Mouse (Mus musculus) forebrain, embryonic 14.5 days (tissue): ENCODE measurements at regions not wholly inside any gene's neighbourhood (a gene's known extent, or its start where the extent isn't known, plus 50 kb on each side); places are given as distances from the start of the nearest gene placed in this dataset.
A peak's percentile ranks its signal among the peaks of the same experiment; 100 is the strongest.
"Not testable (repeated sequence)": the region's sequence is repeated elsewhere in the genome, so short reads cannot be mapped to it uniquely, and the experiment has no call there.

ENCODE experiments used
- ATAC-seq: fragments of 200-750 bp; cut with Nextera tagmentation; 2 replicates; pipeline ENCODE4 v1.8.0; 2017; ENCODE audit warnings: mild to moderate bottlenecking, moderate library complexity
- DNase-seq: peaks from one replicate; pipeline ENCODE4 v3.0.0-alpha.2; 2015; ENCODE audit warnings: low spot score
- H3K27ac ChIP-seq: fragments of 300-500 bp; sonication (generic); 2 replicates; pipeline ENCODE4 v1.5.1; 2014; ENCODE audit warnings: low read depth, mild to moderate bottlenecking, control low read depth, low read length, moderate library complexity
- H3K27me3 ChIP-seq: fragments of 300-500 bp; sonication (generic); replicated peaks from 2 replicates; pipeline ENCODE4 v1.6.1; 2014; ENCODE audit warnings: low read length, control low read depth, mixed read lengths; ENCODE audit not compliant: control insufficient read depth, insufficient read depth
- H3K36me3 ChIP-seq: fragments of 300-500 bp; sonication (generic); 2 replicates; pipeline ENCODE4 v1.6.1; 2014; ENCODE audit warnings: low read length, control low read depth; ENCODE audit not compliant: control insufficient read depth, insufficient read depth
- H3K4me1 ChIP-seq: fragments of 300-500 bp; sonication (generic); 2 replicates; pipeline ENCODE4 v1.6.1; 2014; ENCODE audit warnings: antibody characterized with exemption, low read length, control low read depth; ENCODE audit not compliant: control insufficient read depth, insufficient read depth
- H3K4me2 ChIP-seq: fragments of 300-500 bp; sonication (generic); 2 replicates; pipeline ENCODE4 v1.6.1; 2014; ENCODE audit warnings: mild to moderate bottlenecking, control low read depth, low read length
- H3K4me3 ChIP-seq: fragments of 300-500 bp; sonication (generic); 2 replicates; pipeline ENCODE4 v1.5.1; 2014; ENCODE audit warnings: low read depth, low read length, control low read depth
- H3K9ac ChIP-seq: fragments of 300-500 bp; sonication (generic); 2 replicates; pipeline ENCODE4 v1.6.1; 2014; ENCODE audit warnings: mild to moderate bottlenecking, low read length, control low read depth, moderate library complexity
- H3K9me3 ChIP-seq: fragments of 300-500 bp; sonication (generic); replicated peaks from 2 replicates; pipeline ENCODE4 v1.6.1; 2016; ENCODE audit warnings: low read length, control low read depth, mixed read lengths; ENCODE audit not compliant: control insufficient read depth
- WGBS: fragments of 180-500 bp; shearing (Covaris S2); extraction: QIAGEN DNeasy Blood & Tissue Kit; methylation state at CpG from one replicate; pipeline ENCODE4 v1.1.7; 2014; 5-methylcytosine and 5-hydroxymethylcytosine counted together

GRCm38 (mm10) chr16:12802651-12803050 lies 306.8 kb upstream of the Ercc4 start:
- Histone ChIP-seq H3K4me2 (no peak overlapping the region), H3K4me1 (no peaks in the 10 kb centered on the region), H3K9ac (no peak overlapping the region), H3K4me3 (no peak overlapping the region), H3K36me3 (no peaks in the 10 kb centered on the region), H3K9me3 (no peaks in the 10 kb centered on the region), H3K27ac (no peak overlapping the region), H3K27me3 (no peaks in the 10 kb centered on the region)
- no peak for ATAC-seq
- WGBS, result 63% methylated on average over 1 of the region's 1 CpGs
- no peak for DNase-seq

GRCm38 (mm10) chr16:12807351-12807871 lies 302.1 kb upstream of the Ercc4 start:
- no peaks in the 10 kb centered on the region for H3K27me3 ChIP-seq
- no peak for ATAC-seq
- no peak for DNase-seq
- no peaks in the 10 kb centered on the region for H3K9me3 ChIP-seq
- no peak overlapping the region for H3K4me3 ChIP-seq
- H3K36me3 ChIP-seq, result no peaks in the 10 kb centered on the region
- no peaks in the 10 kb centered on the region for H3K4me1 ChIP-seq
- no peak overlapping the region for H3K9ac ChIP-seq
- no peak overlapping the region for H3K27ac ChIP-seq
- H3K4me2 ChIP-seq, result no peak overlapping the region
- WGBS, result 53% methylated on average over 8 of the region's 8 CpGs

- Histone ChIP-seq H3K4me3 (no peak overlapping the region), H3K4me2 (no peak overlapping the region), H3K4me1 (no peaks in the 10 kb centered on the region), H3K27me3 (no peaks in the 10 kb centered on the region), H3K9ac (no peak overlapping the region), H3K9me3 (no peaks in the 10 kb centered on the region), H3K27ac (no peak overlapping the region), H3K36me3 (no peaks in the 10 kb centered on the region)
- 33% methylated on average over 2 of the region's 2 CpGs for WGBS
- ATAC-seq, result no peak
- peak; percentile 24 for DNase-seq
Measured at GRCm38 (mm10) chr16:12811088-12811487, 298.4 kb upstream of the Ercc4 start.

- Histone ChIP-seq H3K4me3 (no peak overlapping the region), H3K4me2 (no peak overlapping the region), H3K27me3 (no peaks in the 10 kb centered on the region), H3K9me3 (no peaks in the 10 kb centered on the region), H3K9ac (no peak overlapping the region), H3K36me3 (no peaks in the 10 kb centered on the region), H3K4me1 (no peaks in the 10 kb centered on the region), H3K27ac (no peak overlapping the region)
- no peak for DNase-seq
- ATAC-seq, result no peak
- WGBS, result 87% methylated on average over 6 of the region's 6 CpGs
Measured at GRCm38 (mm10) chr16:12824646-12825045, 284.8 kb upstream of the Ercc4 start.

- Histone ChIP-seq H3K27ac (no peak overlapping the region), H3K4me2 (no peak overlapping the region), H3K9me3 (no peaks in the 10 kb centered on the region), H3K27me3 (no peaks in the 10 kb centered on the region), H3K9ac (no peak overlapping the region), H3K4me1 (no peaks in the 10 kb centered on the region), H3K36me3 (no peaks in the 10 kb centered on the region), H3K4me3 (no peak overlapping the region)
- ATAC-seq (no peak), DNase-seq (no peak)
- WGBS, result 64% methylated on average over 8 of the region's 8 CpGs
Measured at GRCm38 (mm10) chr16:12826222-12826621, 283.3 kb upstream of the Ercc4 start.

- not testable (repeated sequence) for H3K4me2 ChIP-seq, ATAC-seq, H3K9ac ChIP-seq, H3K27me3 ChIP-seq, H3K9me3 ChIP-seq, DNase-seq, H3K27ac ChIP-seq, H3K4me3 ChIP-seq, H3K4me1 ChIP-seq, H3K36me3 ChIP-seq
- 78% methylated on average over 1 of the region's 1 CpGs for WGBS
Measured at GRCm38 (mm10) chr16:12831308-12831707, 278.2 kb upstream of the Ercc4 start.

- Histone ChIP-seq H3K9ac (no peak overlapping the region), H3K27me3 (no peaks in the 10 kb centered on the region), H3K9me3 (no peaks in the 10 kb centered on the region), H3K4me1 (no peaks in the 10 kb centered on the region), H3K36me3 (no peaks in the 10 kb centered on the region), H3K4me2 (no peak overlapping the region), H3K27ac (no peak overlapping the region), H3K4me3 (no peak overlapping the region)
- 79% methylated on average over 1 of the region's 1 CpGs for WGBS
- DNase-seq (no peak), ATAC-seq (no peak)
Measured at GRCm38 (mm10) chr16:12856356-12856755, 253.1 kb upstream of the Ercc4 start.

GRCm38 (mm10) chr16:12859714-12860355 lies 249.6 kb upstream of the Ercc4 start:
- H3K9ac ChIP-seq, result no peak overlapping the region
- H3K27ac ChIP-seq, result no peak overlapping the region
- H3K9me3 ChIP-seq, result no peaks in the 10 kb centered on the region
- 93% methylated on average over 5 of the region's 5 CpGs for WGBS
- no peaks in the 10 kb centered on the region for H3K27me3 ChIP-seq
- H3K36me3 ChIP-seq, result no peaks in the 10 kb centered on the region
- H3K4me3 ChIP-seq, result no peak overlapping the region
- DNase-seq (no peak), ATAC-seq (no peak)
- H3K4me2 ChIP-seq, result no peak overlapping the region
- H3K4me1 ChIP-seq, result no peaks in the 10 kb centered on the region

GRCm38 (mm10) chr16:12862561-12862960 lies 246.9 kb upstream of the Ercc4 start:
- H3K9ac ChIP-seq, result no peak overlapping the region
- H3K4me2 ChIP-seq, result no peak overlapping the region
- ATAC-seq, result no peak

More at GRCm38 (mm10) chr16:12862561-12862960, 246.9 kb upstream of the Ercc4 start:
- no peaks in the 10 kb centered on the region for H3K36me3 ChIP-seq
- H3K4me1 ChIP-seq, result no peaks in the 10 kb centered on the region
- no peak for DNase-seq
- no peaks in the 10 kb centered on the region for H3K27me3 ChIP-seq
- WGBS, result 83% methylated on average over 5 of the region's 5 CpGs
- H3K9me3 ChIP-seq, result no peaks in the 10 kb centered on the region
- H3K27ac ChIP-seq, result no peak overlapping the region
- no peak overlapping the region for H3K4me3 ChIP-seq
